Mouse (Mus musculus): ENCODE data around the gene Tjp2. TPM values are rescaled to one million over a fixed set of nuclear protein-coding genes. Genes with fewer than 3 reads are reported as not detected.
"Not testable (repeated sequence)": the region's sequence is repeated elsewhere in the genome, so short reads cannot be mapped to it uniquely, and the experiment has no call there.

Gene Tjp2
- polyA plus RNA-seq, 1 experiment, result 2.4 TPM

GRCm38 (mm10) chr19:24098691-24099090 lies 126.1 kb downstream of the Tjp2 start:
- no peak for DNase-seq (ENCODE audit: low read depth in 1 of 2, low spot score in 2 of 2)
- 94% methylated on average over 10 of the region's 10 CpGs for WGBS
- no peaks in the 10 kb centered on the region for H3K36me3 ChIP-seq (ENCODE audit: control insufficient read depth, insufficient read depth, low read length)
- H3K27me3 ChIP-seq (ENCODE audit: control insufficient read depth, insufficient read depth, low read length), result no peaks in the 10 kb centered on the region
- no peak for TF ChIP-seq POLR2A (IDR thresholded peaks at IDR 0.05; ENCODE audit: low read depth, low read length)
- TF ChIP-seq CTCF (IDR thresholded peaks at IDR 0.05; ENCODE audit: extremely low read depth, insufficient read depth, insufficient read length, insufficient replicate concordance), result no peak
- H3K27ac ChIP-seq (ENCODE audit: insufficient read depth, low read length), result no peak overlapping the region
- no peaks in the 10 kb centered on the region for H3K4me1 ChIP-seq (ENCODE audit: control insufficient read depth, insufficient read depth, insufficient read length)
- H3K4me3 ChIP-seq (ENCODE audit: extremely low read depth, insufficient read depth, insufficient read length), result no peak overlapping the region

GRCm38 (mm10) chr19:24097666-24098455 lies 127.0 kb downstream of the Tjp2 start:
- TF ChIP-seq CTCF (IDR thresholded peaks at IDR 0.05; ENCODE audit: extremely low read depth, insufficient read depth, insufficient read length, insufficient replicate concordance) (no peak), POLR2A (IDR thresholded peaks at IDR 0.05; ENCODE audit: low read depth, low read length) (no peak)
- no peak for DNase-seq (ENCODE audit: low read depth in 1 of 2, low spot score in 2 of 2)
- no peak overlapping the region for H3K27ac ChIP-seq (ENCODE audit: insufficient read depth, low read length)
- no peaks in the 10 kb centered on the region for H3K4me1 ChIP-seq (ENCODE audit: control insufficient read depth, insufficient read depth, insufficient read length)
- H3K36me3 ChIP-seq (ENCODE audit: control insufficient read depth, insufficient read depth, low read length), result no peaks in the 10 kb centered on the region
- no peaks in the 10 kb centered on the region for H3K27me3 ChIP-seq (ENCODE audit: control insufficient read depth, insufficient read depth, low read length)
- WGBS, result 90% methylated on average over 16 of the region's 16 CpGs
- no peak overlapping the region for H3K4me3 ChIP-seq (ENCODE audit: extremely low read depth, insufficient read depth, insufficient read length)

GRCm38 (mm10) chr19:24092060-24092459 lies 132.8 kb downstream of the Tjp2 start:
- not testable (repeated sequence) for DNase-seq (ENCODE audit: low read depth in 1 of 2, low spot score in 2 of 2); H3K4me3 ChIP-seq (ENCODE audit: extremely low read depth, insufficient read depth, insufficient read length); H3K27me3 ChIP-seq (ENCODE audit: control insufficient read depth, insufficient read depth, low read length); H3K27ac ChIP-seq (ENCODE audit: insufficient read depth, low read length); H3K36me3 ChIP-seq (ENCODE audit: control insufficient read depth, insufficient read depth, low read length); H3K4me1 ChIP-seq (ENCODE audit: control insufficient read depth, insufficient read depth, insufficient read length)
- whole genome bisulfite sequencing, result 64% methylated on average over 8 of the region's 8 CpGs

- 85% methylated on average over 2 of the region's 2 CpGs for WGBS
- DNase-seq (ENCODE audit: low read depth in 1 of 2, low spot score in 2 of 2), result no peak
- Histone ChIP-seq H3K4me1 (ENCODE audit: control insufficient read depth, insufficient read depth, insufficient read length) (no peaks in the 10 kb centered on the region), H3K27me3 (ENCODE audit: control insufficient read depth, insufficient read depth, low read length) (no peaks in the 10 kb centered on the region), H3K27ac (ENCODE audit: insufficient read depth, low read length) (no peak overlapping the region), H3K4me3 (ENCODE audit: extremely low read depth, insufficient read depth, insufficient read length) (no peak overlapping the region), H3K36me3 (ENCODE audit: control insufficient read depth, insufficient read depth, low read length) (no peaks in the 10 kb centered on the region)
- TF ChIP-seq CTCF (IDR thresholded peaks at IDR 0.05; ENCODE audit: extremely low read depth, insufficient read depth, insufficient read length, insufficient replicate concordance) (no peak), POLR2A (IDR thresholded peaks at IDR 0.05; ENCODE audit: low read depth, low read length) (no peak)
Measured at GRCm38 (mm10) chr19:24090366-24090765, 134.5 kb downstream of the Tjp2 start.

GRCm38 (mm10) chr19:24085306-24085705 lies 139.5 kb downstream of the Tjp2 start:
- no peaks in the 10 kb centered on the region for H3K27me3 ChIP-seq (ENCODE audit: control insufficient read depth, insufficient read depth, low read length)
- no peaks in the 10 kb centered on the region for H3K4me1 ChIP-seq (ENCODE audit: control insufficient read depth, insufficient read depth, insufficient read length)
- no peak overlapping the region for H3K4me3 ChIP-seq (ENCODE audit: extremely low read depth, insufficient read depth, insufficient read length)
- 90% methylated on average over 2 of the region's 2 CpGs for WGBS
- no peak for DNase-seq (ENCODE audit: low read depth in 1 of 2, low spot score in 2 of 2)
- no peaks in the 10 kb centered on the region for H3K36me3 ChIP-seq (ENCODE audit: control insufficient read depth, insufficient read depth, low read length)
- no peak for TF ChIP-seq CTCF (IDR thresholded peaks at IDR 0.05; ENCODE audit: extremely low read depth, insufficient read depth, insufficient read length, insufficient replicate concordance)
- TF ChIP-seq POLR2A (IDR thresholded peaks at IDR 0.05; ENCODE audit: low read depth, low read length), result no peak
- no peak overlapping the region for H3K27ac ChIP-seq (ENCODE audit: insufficient read depth, low read length)

- TF ChIP-seq POLR2A (IDR thresholded peaks at IDR 0.05; ENCODE audit: low read depth, low read length), result no peak
- TF ChIP-seq CTCF (IDR thresholded peaks at IDR 0.05; ENCODE audit: extremely low read depth, insufficient read depth, insufficient read length, insufficient replicate concordance), result no peak
- no peak for DNase-seq (ENCODE audit: low read depth in 1 of 2, low spot score in 2 of 2)
- WGBS, result 76% methylated on average over 8 of the region's 8 CpGs
Measured at GRCm38 (mm10) chr19:24080417-24081080, 144.3 kb downstream of the Tjp2 start.

GRCm38 (mm10) chr19:24077658-24078057 lies 147.2 kb downstream of the Tjp2 start:
- TF ChIP-seq CTCF (IDR thresholded peaks at IDR 0.05; ENCODE audit: extremely low read depth, insufficient read depth, insufficient read length, insufficient replicate concordance) (no peak), POLR2A (IDR thresholded peaks at IDR 0.05; ENCODE audit: low read depth, low read length) (no peak)
- Histone ChIP-seq H3K36me3 (ENCODE audit: control insufficient read depth, insufficient read depth, low read length) (no peaks in the 10 kb centered on the region), H3K4me1 (ENCODE audit: control insufficient read depth, insufficient read depth, insufficient read length) (no peaks in the 10 kb centered on the region), H3K4me3 (ENCODE audit: extremely low read depth, insufficient read depth, insufficient read length) (no peak overlapping the region), H3K27me3 (ENCODE audit: control insufficient read depth, insufficient read depth, low read length) (no peaks in the 10 kb centered on the region), H3K27ac (ENCODE audit: insufficient read depth, low read length) (no peak overlapping the region)
- no peak for DNase-seq (ENCODE audit: low read depth in 1 of 2, low spot score in 2 of 2)
- 75% methylated on average over 3 of the region's 3 CpGs for WGBS

More at GRCm38 (mm10) chr19:24080417-24081080, 144.3 kb downstream of the Tjp2 start:
- Histone ChIP-seq H3K27ac (ENCODE audit: insufficient read depth, low read length) (no peak overlapping the region), H3K4me3 (ENCODE audit: extremely low read depth, insufficient read depth, insufficient read length) (no peak overlapping the region), H3K27me3 (ENCODE audit: control insufficient read depth, insufficient read depth, low read length) (no peaks in the 10 kb centered on the region), H3K4me1 (ENCODE audit: control insufficient read depth, insufficient read depth, insufficient read length) (no peaks in the 10 kb centered on the region), H3K36me3 (ENCODE audit: control insufficient read depth, insufficient read depth, low read length) (no peaks in the 10 kb centered on the region)

Measured in spleen, adult 2 months (tissue).